14 mouse cellular contexts compared by ENCODE assay signal in genomic region chr14:86847154-86847810, GRCm38 (mm10).
"Had no signal": no experiment of that assay in that cellular context is flagged by ENCODE, and none has a peak within 500 bp of the region (broad histone marks: within the 10 kb centered on the region; RNA-seq: fewer than 3 reads in every experiment).

No protein-coding gene starts in this region.

- H3K36me3 ChIP-seq: limb, embryonic 15.5 days; neural tube, embryonic 13.5 days had no signal

- H3K4me3 ChIP-seq: limb, embryonic 15.5 days; myocyte; neural tube, embryonic 13.5 days had no signal

- H3K9me3 ChIP-seq: limb, embryonic 15.5 days; neural tube, embryonic 13.5 days had no signal

- DNase-seq: kidney, adult 8-10 months; kidney, postnatal 36 days; layer of hippocampus, adult 9-11 months; layer of hippocampus, postnatal 36 days; lung, adult 18-20 months; midbrain, embryonic 14.5 days; retina, postnatal 1 day; right cerebral cortex, postnatal 4 days; spleen, adult 18-20 months had no signal

- H3K27ac ChIP-seq: kidney, postnatal 0 days; limb, embryonic 15.5 days; liver, embryonic 14.5 days; neural tube, embryonic 13.5 days had no signal

- H3K27me3 ChIP-seq: limb, embryonic 15.5 days; neural tube, embryonic 13.5 days had no signal

- H3K4me1 ChIP-seq: limb, embryonic 15.5 days; neural tube, embryonic 13.5 days had no signal
